Mouse (Mus musculus): Measurements from ENCODE around the gene Capn8.

- TF ChIP-seq EP300 (optimal IDR thresholded peaks at IDR 0.05), result no peak
- TF ChIP-seq CTCF (IDR thresholded peaks at IDR 0.05; ENCODE audit: low read depth), result no peak
Measured at GRCm38 (mm10) chr1:182559530-182559929, 5.3 kb upstream of the Capn8 start.

Data from stomach, postnatal 0 days (tissue).